Comparison of ENCODE assay signal across 10 mouse cellular contexts in genomic region chr14:48132865-48133802, GRCm38 (mm10). TPM values are rescaled to one million over a fixed set of nuclear protein-coding genes. Genes with fewer than 3 reads are reported as not detected.
DNase-seq lines count a peak whose midpoint lies in the region; ATAC-seq and TF ChIP-seq lines count a peak whose summit lies in the region.
"Had no signal": no experiment of that assay in that cellular context is flagged by ENCODE, and none has a peak within 500 bp of the region (broad histone marks: within the 10 kb centered on the region; RNA-seq: fewer than 3 reads in every experiment).

No protein-coding gene starts in this region.

- peaks cover 63% of the 10 kb centered on the region for H3K4me1 ChIP-seq in heart, embryonic 13.5 days
- H3K4me1 ChIP-seq in limb, embryonic 11.5 days (ENCODE audit: control insufficient read depth, insufficient read depth, low read length) = peaks cover 39% of the 10 kb centered on the region
- H3K4me1 ChIP-seq in stomach, postnatal 0 days (replicated peaks; ENCODE audit: control insufficient read depth, insufficient read depth) = peaks cover 13% of the 10 kb centered on the region

- H3K9ac ChIP-seq in heart, embryonic 13.5 days = 0 out of 2 replicates have a peak overlapping the region, but pooled peaks have one; percentile 33
- no peak overlapping the region; the same call in 1 of the 2 replicates for H3K9ac ChIP-seq in limb, embryonic 11.5 days (ENCODE audit: low read length)
- peak overlapping the region; percentile 31 for H3K9ac ChIP-seq in stomach, postnatal 0 days (ENCODE audit: low read length)

- ATAC-seq in heart, embryonic 13.5 days (ENCODE audit: extremely low read depth, insufficient number of reproducible peaks, low FRiP score, low TSS enrichment) = no peak
- no peak for ATAC-seq in limb, embryonic 11.5 days (ENCODE audit: insufficient number of reproducible peaks, low FRiP score, low TSS enrichment, low read depth)
- no peak for ATAC-seq in stomach, postnatal 0 days (ENCODE audit: low FRiP score, low TSS enrichment)
- ATAC-seq: forebrain, embryonic 14.5 days had no signal

- no peaks in the 10 kb centered on the region for H3K9me3 ChIP-seq in heart, embryonic 13.5 days
- no peaks in the 10 kb centered on the region for H3K9me3 ChIP-seq in limb, embryonic 11.5 days (ENCODE audit: control insufficient read depth, low read length)
- no peaks in the 10 kb centered on the region for H3K9me3 ChIP-seq in stomach, postnatal 0 days (ENCODE audit: control insufficient read depth, low read length)

- no peak for TF ChIP-seq EP300 in stomach, postnatal 0 days (optimal IDR thresholded peaks at IDR 0.05)

- no peaks in the 10 kb centered on the region for H3K36me3 ChIP-seq in heart, embryonic 13.5 days
- H3K36me3 ChIP-seq in limb, embryonic 11.5 days (ENCODE audit: control insufficient read depth, insufficient read depth, low read length) = no peaks in the 10 kb centered on the region
- H3K36me3 ChIP-seq in stomach, postnatal 0 days (ENCODE audit: control insufficient read depth, insufficient read depth, low read length) = no peaks in the 10 kb centered on the region

- peaks cover 54% of the 10 kb centered on the region for H3K27me3 ChIP-seq in heart, embryonic 13.5 days (replicated peaks)
- H3K27me3 ChIP-seq in limb, embryonic 11.5 days (ENCODE audit: control insufficient read depth, insufficient read depth, low read length) = no peaks in the 10 kb centered on the region
- no peaks in the 10 kb centered on the region for H3K27me3 ChIP-seq in stomach, postnatal 0 days (ENCODE audit: control insufficient read depth, insufficient read depth, low read length)

- peak overlapping the region; percentile 23 for H3K4me3 ChIP-seq in heart, embryonic 13.5 days
- no peak overlapping the region for H3K4me3 ChIP-seq in limb, embryonic 11.5 days (ENCODE audit: low read depth, low read length)
- peak overlapping the region; percentile 21; the same call in 1 of the 2 replicates for H3K4me3 ChIP-seq in stomach, postnatal 0 days (ENCODE audit: low read depth, low read length)

- no peak for TF ChIP-seq CTCF in stomach, postnatal 0 days (IDR thresholded peaks at IDR 0.05; ENCODE audit: low read depth)

- H3K27ac ChIP-seq in heart, embryonic 13.5 days (replicated peaks) = peak overlapping the region; percentile 48
- 0 out of 2 replicates have a peak overlapping the region, but pooled peaks have one; percentile 14 for H3K27ac ChIP-seq in limb, embryonic 11.5 days (replicated peaks; ENCODE audit: low read depth, low read length)
- H3K27ac ChIP-seq in stomach, postnatal 0 days (replicated peaks) = peak overlapping the region; percentile 70

- no peak for DNase-seq in heart, postnatal 4 days
- peak; percentile 22 for DNase-seq in thymus, postnatal 25 days
- DNase-seq in thymus, postnatal 14 days = no peak
- DNase-seq in limb, embryonic 11.5 days (ENCODE audit: low spot score) = no peak
- no peak for DNase-seq in stomach, postnatal 0 days (ENCODE audit: low spot score)
- DNase-seq in layer of hippocampus, adult 8-10 months (ENCODE audit: low spot score in 2 of 2) = no peak
- DNase-seq in embryo, embryonic 11 days = no peak
- DNase-seq: right cerebral cortex, postnatal 4 days had no signal

- H3K4me2 ChIP-seq in heart, embryonic 13.5 days = peak overlapping the region; percentile 61
- H3K4me2 ChIP-seq in limb, embryonic 11.5 days (ENCODE audit: low read depth, severe bottlenecking) = no peak overlapping the region
- peak overlapping the region; percentile 54 for H3K4me2 ChIP-seq in stomach, postnatal 0 days (replicated peaks; ENCODE audit: low read depth)

- WGBS in heart, embryonic 13.5 days = 30% methylated on average over 21 of the region's 21 CpGs
- 33% methylated on average over 21 of the region's 21 CpGs for WGBS in limb, embryonic 11.5 days
- 22% methylated on average over 21 of the region's 21 CpGs for WGBS in stomach, postnatal 0 days

RNA-seq across cellular contexts. Expression of gene Peli2, which starts 12.5 kb away (rescaled TPM):
- 2.9 and 3.7 TPM in 2 replicates for polyA plus RNA-seq in heart, embryonic 13.5 days (2015; fragmentation: Nextera tagmentation; extraction: Ambion mirVana)
- 10 to 100 TPM; 12.1 to 12.8 TPM for total RNA-seq in heart, postnatal 4 days (2021)
- 8.9 and 10.6 TPM in 2 replicates for polyA plus RNA-seq in limb, embryonic 11.5 days (2014; fragmentation: Nextera tagmentation; extraction: Ambion mirVana)
- polyA plus RNA-seq in stomach, postnatal 0 days (2015; fragmentation: Nextera tagmentation; extraction: Ambion mirVana) = 5.6 and 5.9 TPM in 2 replicates
- 10 to 100 TPM; 24.2 to 36.6 (median 30.0) TPM for total RNA-seq in layer of hippocampus, adult 8-10 months (2022)

Comparison
In these comparisons a context has a peak if more than half of its experiments do, and no peak if none do; other contexts are left out.
1. H3K27ac ChIP-seq: peak in every context shown above with its lines; median percentile 70 in stomach, postnatal 0 days; 48 in heart, embryonic 13.5 days; 14 in limb, embryonic 11.5 days.